Mouse (Mus musculus) lung, embryonic 15.5 days (tissue): ENCODE measurements around the gene Slc2a10. TPM values are rescaled to one million over a fixed set of nuclear protein-coding genes. Genes with fewer than 3 reads are reported as not detected.

Experiments used
- ATAC-seq: fragments of 200-750 bp; cut with Nextera tagmentation; 2 replicates; pipeline ENCODE4 v1.8.0; 2017; ENCODE audit warnings: moderate number of reproducible peaks, borderline replicate concordance; ENCODE audit not compliant: low FRiP score, low TSS enrichment; ENCODE audit errors: extremely low read depth
- H3K27ac ChIP-seq: fragments of 300-500 bp; sonication (generic); 2 replicates; pipeline ENCODE4 v1.5.1; 2015; ENCODE audit warnings: moderate library complexity, mild to moderate bottlenecking, inconsistent platforms
- H3K27me3 ChIP-seq: fragments of 300-500 bp; sonication (generic); 2 replicates; pipeline ENCODE4 v1.6.1; 2015; ENCODE audit warnings: inconsistent platforms
- H3K36me3 ChIP-seq: fragments of 300-500 bp; sonication (generic); 2 replicates; pipeline ENCODE4 v1.6.1; 2015; ENCODE audit warnings: inconsistent platforms
- H3K4me1 ChIP-seq: fragments of 300-500 bp; sonication (generic); 2 replicates; pipeline ENCODE4 v1.6.1; 2015; ENCODE audit warnings: inconsistent platforms
- H3K4me2 ChIP-seq: fragments of 300-500 bp; sonication (generic); 2 replicates; pipeline ENCODE4 v1.6.1; 2015; ENCODE audit warnings: inconsistent platforms, mild to moderate bottlenecking, moderate library complexity
- H3K4me3 ChIP-seq: fragments of 300-500 bp; sonication (generic); 2 replicates; pipeline ENCODE4 v1.5.1; 2015; ENCODE audit warnings: mild to moderate bottlenecking, inconsistent platforms
- H3K9ac ChIP-seq: fragments of 300-500 bp; sonication (generic); 2 replicates; pipeline ENCODE4 v1.6.1; 2015; ENCODE audit warnings: inconsistent platforms
- H3K9me3 ChIP-seq: fragments of 300-500 bp; sonication (generic); 2 replicates; pipeline ENCODE4 v1.6.1; 2016; ENCODE audit warnings: inconsistent platforms
- WGBS: fragments of 180-500 bp; shearing (Covaris S2); methylation state at CpG from one replicate; pipeline ENCODE4 v1.1.7; 2015; 5-methylcytosine and 5-hydroxymethylcytosine counted together
- polyA plus RNA-seq: library from polyadenylated mRNA; unstranded; fragments of >200 nt; fragmentation: Nextera tagmentation; extraction: Ambion mirVana; gene quantifications from 2 replicates; pipeline ENCODE4 v1.2.1, GENCODE M21; 2015

Gene Slc2a10
- polyA plus RNA-seq, 1 experiment from 2014 or later = 12.5 TPM

DNA sequence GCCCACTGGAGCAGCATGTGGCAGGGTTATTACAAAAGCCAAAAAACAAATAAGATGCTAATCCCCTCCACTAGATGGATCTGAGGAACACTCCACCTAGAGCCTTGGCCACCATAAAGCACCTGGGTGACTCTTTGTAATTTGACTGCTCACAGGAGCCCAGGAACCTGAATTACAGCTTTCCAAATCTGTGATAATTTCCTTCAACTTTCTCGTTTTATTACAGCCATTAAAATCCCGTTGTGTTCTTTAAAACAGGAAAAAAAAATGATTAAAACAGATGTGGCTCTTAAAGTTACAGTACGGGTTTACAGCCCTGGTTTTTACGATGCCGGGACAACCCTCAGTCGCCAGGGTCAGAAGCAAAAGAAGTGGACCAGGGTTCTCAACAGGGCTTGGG lies 63.3 kb downstream of the Slc2a10 start:
- no peak overlapping the region for H3K4me3 ChIP-seq
- no peaks in the 10 kb centered on the region for H3K36me3 ChIP-seq
- no peak for ATAC-seq
- no peak overlapping the region for H3K27ac ChIP-seq
- no peak overlapping the region for H3K9ac ChIP-seq
- no peaks in the 10 kb centered on the region for H3K9me3 ChIP-seq
- 0 out of 2 replicates have a peak, but pooled peaks cover 6% of the 10 kb centered on the region for H3K4me1 ChIP-seq
- no peak overlapping the region for H3K4me2 ChIP-seq
- 67% methylated on average over 6 of the region's 6 CpGs for WGBS
- peaks cover 36% of the 10 kb centered on the region for H3K27me3 ChIP-seq

DNA sequence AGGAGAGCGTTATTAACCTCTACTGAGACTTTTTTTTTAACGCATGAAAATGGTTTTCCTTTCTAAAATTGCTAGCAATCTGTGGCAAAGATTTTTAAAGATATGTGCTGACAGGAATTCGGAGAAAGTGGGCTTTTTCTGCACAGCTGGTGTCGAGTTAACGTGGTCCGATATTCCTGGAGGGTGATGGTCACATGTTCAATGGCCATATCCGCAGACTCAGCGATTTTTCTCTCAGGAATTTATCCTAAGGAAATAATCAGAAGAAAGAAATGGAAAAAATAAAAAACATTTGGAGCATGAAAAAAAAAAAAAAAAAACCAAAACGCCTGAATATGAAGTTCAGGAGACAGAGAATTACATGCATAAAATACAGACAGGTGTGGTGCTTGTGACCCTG lies 64.2 kb downstream of the Slc2a10 start:
- H3K4me1 ChIP-seq = 0 out of 2 replicates have a peak, but pooled peaks cover 6% of the 10 kb centered on the region
- no peak for ATAC-seq
- no peak overlapping the region for H3K4me3 ChIP-seq
- no peak overlapping the region for H3K4me2 ChIP-seq
- H3K36me3 ChIP-seq = no peaks in the 10 kb centered on the region
- 59% methylated on average over 9 of the region's 9 CpGs for whole genome bisulfite sequencing
- H3K27me3 ChIP-seq = peaks cover 30% of the 10 kb centered on the region
- no peaks in the 10 kb centered on the region for H3K9me3 ChIP-seq
- no peak overlapping the region for H3K9ac ChIP-seq
- H3K27ac ChIP-seq = no peak overlapping the region

DNA sequence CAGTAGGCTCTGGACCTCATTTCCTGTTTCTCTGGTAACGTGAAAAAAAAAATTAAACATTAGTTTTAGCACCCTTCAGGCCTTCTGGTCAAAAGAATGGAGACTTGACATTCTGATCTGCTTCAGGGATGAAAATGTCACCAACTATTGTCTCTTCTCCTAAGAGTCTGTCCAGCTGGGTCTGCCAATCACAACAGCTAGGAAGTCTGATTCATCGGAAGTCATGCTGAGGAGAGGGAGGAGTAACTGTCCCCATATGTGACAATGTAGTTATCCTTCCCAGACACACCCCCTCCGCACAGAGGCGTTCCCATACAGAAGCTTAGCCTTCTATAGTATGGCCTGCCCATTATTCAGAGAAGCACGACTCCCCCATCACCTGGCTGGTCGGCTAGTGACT lies 65.3 kb downstream of the Slc2a10 start:
- Histone ChIP-seq H3K36me3 (no peaks in the 10 kb centered on the region), H3K27me3 (peaks cover 19% of the 10 kb centered on the region), H3K27ac (no peak overlapping the region), H3K4me2 (no peak overlapping the region), H3K9ac (no peak overlapping the region), H3K9me3 (no peaks in the 10 kb centered on the region), H3K4me1 (no peaks in the 10 kb centered on the region), H3K4me3 (no peak overlapping the region)
- ATAC-seq = no peak
- 63% methylated on average over 6 of the region's 6 CpGs for WGBS

Other genes with a start within 250 kb of the Slc2a10 start
- gene Slc35c2, start 215.9 kb upstream of the Slc2a10 start, polyA plus RNA-seq = 48.0 and 48.7 TPM in 2 replicates
- 75.7 and 77.3 TPM in 2 replicates for gene Elmo2, start 177.3 kb upstream of the Slc2a10 start, polyA plus RNA-seq
- gene Zfp663, start 135.1 kb upstream of the Slc2a10 start, polyA plus RNA-seq = 1.1 and 2.2 TPM in 2 replicates
- gene Zfp334, start 115.5 kb upstream of the Slc2a10 start, polyA plus RNA-seq = 7.0 and 7.1 TPM in 2 replicates
- gene Ocstamp, start 103.4 kb upstream of the Slc2a10 start, polyA plus RNA-seq = 0.06 TPM in 1 of 2 replicates, not detected in the other
- gene Slc13a3, start 30.6 kb upstream of the Slc2a10 start, polyA plus RNA-seq = 0.42 and 0.57 TPM in 2 replicates
- 38.8 and 42.5 TPM in 2 replicates for gene Trp53rka, start 10.5 kb upstream of the Slc2a10 start, polyA plus RNA-seq
- gene Eya2, start 91.2 kb downstream of the Slc2a10 start, polyA plus RNA-seq = 2.2 and 3.2 TPM in 2 replicates